Mouse (Mus musculus) limb, embryonic 14.5 days (tissue): ENCODE measurements around the gene Ano2. TPM values are rescaled to one million over a fixed set of nuclear protein-coding genes. Genes with fewer than 3 reads are reported as not detected.

Experiments
- ATAC-seq: fragments of 200-750 bp; cut with Nextera tagmentation; 2 replicates; pipeline ENCODE4 v1.8.0; 2017; ENCODE audit warnings: low read depth, moderate number of reproducible peaks, moderate TSS enrichment; ENCODE audit not compliant: low FRiP score
- DNase-seq: peaks from one replicate; pipeline ENCODE4 v3.0.0-alpha.2; 2015; ENCODE audit warnings: low spot score
- H3K27ac ChIP-seq: fragments of 300-500 bp; sonication (generic); replicated peaks from 2 replicates; pipeline ENCODE4 v1.5.1; 2014; ENCODE audit warnings: low read depth, mild to moderate bottlenecking, low read length, moderate library complexity, mixed read lengths
- H3K27me3 ChIP-seq: fragments of 300-500 bp; sonication (generic); 2 replicates; pipeline ENCODE4 v1.6.1; 2014; ENCODE audit warnings: low read length, mixed read lengths; ENCODE audit not compliant: control insufficient read depth, insufficient read depth
- H3K36me3 ChIP-seq: fragments of 300-500 bp; sonication (generic); 2 replicates; pipeline ENCODE4 v1.6.1; 2014; ENCODE audit warnings: mild to moderate bottlenecking, low read length, moderate library complexity, mixed read lengths; ENCODE audit not compliant: control insufficient read depth, insufficient read depth
- H3K4me1 ChIP-seq: fragments of 300-500 bp; sonication (generic); 2 replicates; pipeline ENCODE4 v1.6.1; 2014; ENCODE audit warnings: antibody characterized with exemption, low read length, mixed read lengths; ENCODE audit not compliant: control insufficient read depth, insufficient read depth
- H3K4me2 ChIP-seq: fragments of 300-500 bp; sonication (generic); replicated peaks from 2 replicates; pipeline ENCODE4 v1.6.1; 2014; ENCODE audit warnings: low read depth, mild to moderate bottlenecking, low read length, moderate library complexity; ENCODE audit not compliant: severe bottlenecking
- H3K4me3 ChIP-seq: fragments of 300-500 bp; sonication (generic); replicated peaks from 2 replicates; pipeline ENCODE4 v1.5.1; 2014; ENCODE audit warnings: low read length
- H3K9ac ChIP-seq: fragments of 300-500 bp; sonication (generic); 2 replicates; pipeline ENCODE4 v1.6.1; 2014; ENCODE audit warnings: mild to moderate bottlenecking, low read depth, low read length, moderate library complexity; ENCODE audit not compliant: severe bottlenecking
- H3K9me3 ChIP-seq: fragments of 300-500 bp; sonication (generic); 2 replicates; pipeline ENCODE4 v1.6.1; 2016; ENCODE audit warnings: low read length; ENCODE audit not compliant: control insufficient read depth
- POLR2A ChIP-seq: fragments of 200-500 bp; IDR thresholded peaks from 2 replicates; pipeline ENCODE4 v1.8.0; 2012; ENCODE audit warnings: inconsistent platforms, mild to moderate bottlenecking, moderate library complexity, borderline replicate concordance; ENCODE audit not compliant: insufficient read depth, insufficient read length; ENCODE audit errors: extremely low read depth
- WGBS: fragments of 180-500 bp; shearing (Covaris S2); extraction: QIAGEN DNeasy Blood & Tissue Kit; methylation state at CpG from one replicate; pipeline ENCODE4 v1.1.7; 2014; 5-methylcytosine and 5-hydroxymethylcytosine counted together
- polyA plus RNA-seq, 2 experiments: library from polyadenylated mRNA; depleted of rRNA in 1 of 2; stranded (reverse) in 1 of 2; unstranded in 1 of 2; fragments of >200 nt; fragmentation: Nextera tagmentation in 1 of 2; extraction: Ambion mirVana in 1 of 2; gene quantifications; 2 replicates each; pipeline versions ENCODE4 v1.2.1 to v1.2.3; 2012 to 2014

Gene Ano2
- polyA plus RNA-seq, 2 experiments: 0.14 TPM; not detected in 1

GRCm38 (mm10) chr6:126018411-126018810 is 328.2 kb downstream of the Ano2 start:
- DNase-seq (no peak), ATAC-seq (no peak)
- H3K27me3 ChIP-seq: no peaks in the 10 kb centered on the region
- H3K36me3 ChIP-seq: no peaks in the 10 kb centered on the region
- 41% methylated on average over 1 of the region's 1 CpGs for WGBS
- H3K4me3 ChIP-seq: no peak overlapping the region
- no peak overlapping the region for H3K4me2 ChIP-seq
- H3K9me3 ChIP-seq: no peaks in the 10 kb centered on the region
- no peak overlapping the region for H3K9ac ChIP-seq
- H3K4me1 ChIP-seq: no peaks in the 10 kb centered on the region
- TF ChIP-seq POLR2A: no peak
- H3K27ac ChIP-seq: no peak overlapping the region

GRCm38 (mm10) chr6:126033693-126034402 is 343.6 kb downstream of the Ano2 start:
- Histone ChIP-seq H3K4me2 (no peak overlapping the region), H3K27me3 (no peaks in the 10 kb centered on the region), H3K4me1 (no peaks in the 10 kb centered on the region), H3K36me3 (no peaks in the 10 kb centered on the region), H3K4me3 (no peak overlapping the region), H3K27ac (no peak overlapping the region), H3K9ac (no peak overlapping the region), H3K9me3 (no peaks in the 10 kb centered on the region)
- DNase-seq: no peak
- 54% methylated on average over 8 of the region's 8 CpGs for WGBS
- peak; percentile 58; the same call in 1 of the 2 replicates for ATAC-seq
- TF ChIP-seq POLR2A: no peak

- Histone ChIP-seq H3K4me3 (no peak overlapping the region), H3K4me2 (no peak overlapping the region), H3K27me3 (no peaks in the 10 kb centered on the region), H3K9me3 (no peaks in the 10 kb centered on the region), H3K36me3 (no peaks in the 10 kb centered on the region), H3K4me1 (no peaks in the 10 kb centered on the region), H3K9ac (no peak overlapping the region), H3K27ac (no peak overlapping the region)
- no peak for TF ChIP-seq POLR2A
- 34% methylated on average over 2 of the region's 2 CpGs for WGBS
- no peak for DNase-seq
- ATAC-seq: peak; percentile 86
Observed at GRCm38 (mm10) chr6:126034403-126034724, 344.1 kb downstream of the Ano2 start.

- Histone ChIP-seq H3K36me3 (no peaks in the 10 kb centered on the region), H3K27me3 (no peaks in the 10 kb centered on the region), H3K9ac (no peak overlapping the region), H3K4me2 (no peak overlapping the region), H3K27ac (no peak overlapping the region), H3K9me3 (no peaks in the 10 kb centered on the region), H3K4me3 (no peak overlapping the region), H3K4me1 (no peaks in the 10 kb centered on the region)
- peak; percentile 83 for ATAC-seq
- DNase-seq: peak; percentile 69
- no peak for TF ChIP-seq POLR2A
- 62% methylated on average over 7 of the region's 7 CpGs for WGBS
Observed at GRCm38 (mm10) chr6:126034728-126035127, 344.5 kb downstream of the Ano2 start.

- no peaks in the 10 kb centered on the region for H3K36me3 ChIP-seq
- no peak overlapping the region for H3K4me3 ChIP-seq
- TF ChIP-seq POLR2A: no peak
- H3K4me1 ChIP-seq: no peaks in the 10 kb centered on the region
- no peak overlapping the region for H3K9ac ChIP-seq
- no peak overlapping the region for H3K4me2 ChIP-seq
- no peaks in the 10 kb centered on the region for H3K27me3 ChIP-seq
- ATAC-seq: no peak
- no peak overlapping the region for H3K27ac ChIP-seq
- WGBS: 79% methylated on average over 2 of the region's 2 CpGs
- H3K9me3 ChIP-seq: no peaks in the 10 kb centered on the region
- no peak for DNase-seq
Observed at GRCm38 (mm10) chr6:126035621-126036020, 345.4 kb downstream of the Ano2 start.

- no peak for ATAC-seq
- no peaks in the 10 kb centered on the region for H3K27me3 ChIP-seq
- TF ChIP-seq POLR2A: no peak
Observed at GRCm38 (mm10) chr6:126045931-126046330, 355.7 kb downstream of the Ano2 start.

More at GRCm38 (mm10) chr6:126045931-126046330, 355.7 kb downstream of the Ano2 start:
- Histone ChIP-seq H3K4me3 (no peak overlapping the region), H3K9me3 (no peaks in the 10 kb centered on the region), H3K27ac (no peak overlapping the region), H3K4me2 (no peak overlapping the region), H3K36me3 (no peaks in the 10 kb centered on the region), H3K4me1 (no peaks in the 10 kb centered on the region), H3K9ac (no peak overlapping the region)
- peak; percentile 18 for DNase-seq
- WGBS: 34% methylated on average over 4 of the region's 4 CpGs
